Mouse (Mus musculus): Measurements from ENCODE around the gene Ifi203. TPM values are rescaled to one million over a fixed set of nuclear protein-coding genes. Genes with fewer than 3 reads are reported as not detected.
"Not testable (repeated sequence)": the region's sequence is repeated elsewhere in the genome, so short reads cannot be mapped to it uniquely, and the experiment has no call there.

The Ifi203 gene
- polyA plus RNA-seq, 1 experiment from 2014 or later, result 2.0 TPM

DNA sequence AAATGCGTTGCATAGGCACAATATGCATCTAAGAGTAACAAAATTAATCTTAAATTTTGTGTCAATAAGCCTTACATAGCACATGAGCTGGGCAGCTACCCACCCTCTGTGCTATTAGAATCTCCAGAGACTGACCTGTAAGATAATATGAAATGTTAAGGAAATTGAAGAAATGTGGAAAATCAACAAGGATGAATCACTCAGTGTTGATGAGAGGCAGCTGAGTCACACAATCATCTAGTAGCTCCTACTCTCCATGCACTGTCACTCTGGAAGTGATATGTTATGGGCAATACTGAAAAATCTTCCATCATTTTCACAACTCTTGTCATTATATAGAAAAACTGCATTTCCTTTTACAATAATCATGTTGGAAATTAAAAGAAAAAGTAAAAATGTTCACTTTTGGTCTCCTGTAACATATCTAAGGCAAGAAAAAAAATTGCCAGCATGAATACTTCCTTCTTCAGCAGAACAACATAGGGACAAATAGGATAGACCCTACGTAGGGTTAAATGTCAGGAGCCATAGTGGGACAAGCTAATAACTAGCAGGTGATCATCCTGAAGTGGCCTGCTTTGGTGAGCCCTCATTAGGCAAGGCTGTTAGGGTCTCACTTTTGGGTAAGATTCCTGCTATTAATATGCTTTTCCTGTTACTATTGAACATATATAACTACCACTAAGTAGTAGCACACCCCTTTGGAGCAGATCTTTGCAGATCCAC, 12.8 kb upstream of the Ifi203 start:
- Histone ChIP-seq H3K9ac (ENCODE audit: low read length) (no peak overlapping the region), H3K4me2 (replicated peaks; ENCODE audit: low read depth) (no peak overlapping the region), H3K4me3 (ENCODE audit: low read depth, low read length) (no peak overlapping the region), H3K9me3 (ENCODE audit: control insufficient read depth, low read length) (no peaks in the 10 kb centered on the region), H3K27ac (replicated peaks) (no peak overlapping the region), H3K27me3 (ENCODE audit: control insufficient read depth, insufficient read depth, low read length) (no peaks in the 10 kb centered on the region), H3K36me3 (ENCODE audit: control insufficient read depth, insufficient read depth, low read length) (no peaks in the 10 kb centered on the region), H3K4me1 (replicated peaks; ENCODE audit: control insufficient read depth, insufficient read depth) (no peaks in the 10 kb centered on the region)
- TF ChIP-seq EP300 (optimal IDR thresholded peaks at IDR 0.05) (no peak), CTCF (IDR thresholded peaks at IDR 0.05; ENCODE audit: low read depth) (no peak)
- WGBS, result 73% methylated on average over 2 of the region's 2 CpGs
- DNase-seq (ENCODE audit: low spot score) (no peak), ATAC-seq (ENCODE audit: low FRiP score, low TSS enrichment) (no peak)

DNA sequence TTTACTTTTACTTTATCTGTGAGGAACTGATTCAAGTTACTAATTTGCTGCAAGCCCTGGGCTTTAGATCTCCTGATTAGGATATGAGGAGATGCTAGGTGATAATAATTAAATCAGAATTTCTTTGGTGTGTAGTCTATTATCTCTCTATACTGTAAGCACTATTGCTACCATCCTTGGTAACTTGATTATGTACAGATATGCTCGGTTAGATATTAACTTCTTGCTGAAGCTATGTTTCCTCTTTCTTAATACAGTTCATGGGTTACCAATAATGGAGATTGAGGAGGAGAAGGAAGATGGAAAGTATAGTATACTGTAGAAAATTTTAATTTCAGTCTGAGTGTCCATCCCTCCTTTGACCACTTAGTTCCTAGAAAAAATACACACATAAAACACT, 11.1 kb upstream of the Ifi203 start:
- ATAC-seq (ENCODE audit: low FRiP score, low TSS enrichment) (no peak), DNase-seq (ENCODE audit: low spot score) (no peak)
- Histone ChIP-seq H3K4me3 (ENCODE audit: low read depth, low read length) (no peak overlapping the region), H3K4me2 (replicated peaks; ENCODE audit: low read depth) (no peak overlapping the region), H3K27me3 (ENCODE audit: control insufficient read depth, insufficient read depth, low read length) (no peaks in the 10 kb centered on the region), H3K9ac (ENCODE audit: low read length) (no peak overlapping the region), H3K27ac (replicated peaks) (no peak overlapping the region), H3K4me1 (replicated peaks; ENCODE audit: control insufficient read depth, insufficient read depth) (no peaks in the 10 kb centered on the region), H3K36me3 (ENCODE audit: control insufficient read depth, insufficient read depth, low read length) (no peaks in the 10 kb centered on the region), H3K9me3 (ENCODE audit: control insufficient read depth, low read length) (no peaks in the 10 kb centered on the region)
- 79% methylated on average over 1 of the region's 1 CpGs for WGBS
- TF ChIP-seq EP300 (optimal IDR thresholded peaks at IDR 0.05) (no peak), CTCF (IDR thresholded peaks at IDR 0.05; ENCODE audit: low read depth) (no peak)

DNA sequence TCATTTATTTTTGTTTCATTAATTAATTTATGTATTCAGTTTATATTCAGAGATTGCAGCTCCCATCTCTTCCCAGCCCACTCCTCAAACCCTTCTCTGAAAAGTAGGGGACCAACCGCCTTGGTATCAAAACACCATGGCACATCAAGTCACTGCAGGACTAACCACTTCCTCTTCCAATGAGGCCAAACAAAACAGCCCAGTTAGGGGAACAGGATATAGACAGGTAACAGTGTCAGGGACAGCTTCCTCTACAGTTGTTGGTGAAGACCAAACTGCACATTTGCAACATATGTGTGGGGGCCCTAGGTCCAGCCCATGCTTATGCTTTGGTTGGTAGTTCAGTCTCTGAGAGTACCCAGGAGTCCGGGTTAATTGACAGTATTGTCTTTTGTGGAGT, 6.6 kb upstream of the Ifi203 start:
- WGBS, result 84% methylated on average over 2 of the region's 2 CpGs
- not testable (repeated sequence) for H3K4me3 ChIP-seq (ENCODE audit: low read depth, low read length); H3K9me3 ChIP-seq (ENCODE audit: control insufficient read depth, low read length); ATAC-seq (ENCODE audit: low FRiP score, low TSS enrichment); H3K27ac ChIP-seq (replicated peaks); H3K4me1 ChIP-seq (replicated peaks; ENCODE audit: control insufficient read depth, insufficient read depth); DNase-seq (ENCODE audit: low spot score); H3K36me3 ChIP-seq (ENCODE audit: control insufficient read depth, insufficient read depth, low read length); H3K4me2 ChIP-seq (replicated peaks; ENCODE audit: low read depth); H3K9ac ChIP-seq (ENCODE audit: low read length); H3K27me3 ChIP-seq (ENCODE audit: control insufficient read depth, insufficient read depth, low read length)

DNA sequence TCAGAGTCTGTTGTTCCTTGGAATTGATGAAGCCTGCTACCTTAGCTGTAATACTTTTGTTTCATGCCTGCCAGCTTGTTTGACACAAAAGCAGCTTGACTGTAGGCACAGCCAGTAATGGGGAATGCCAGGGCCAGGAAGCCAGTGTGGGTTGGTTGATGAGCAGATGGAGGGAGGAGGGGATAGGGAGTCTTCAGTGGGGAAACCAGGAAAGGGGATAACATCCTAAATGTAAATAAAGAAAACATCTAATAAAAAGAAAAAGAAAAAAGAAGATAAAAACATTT, 251 bp upstream of the Ifi203 start:
- not testable (repeated sequence) for H3K4me3 ChIP-seq (ENCODE audit: low read depth, low read length); H3K27me3 ChIP-seq (ENCODE audit: control insufficient read depth, insufficient read depth, low read length); ATAC-seq (ENCODE audit: low FRiP score, low TSS enrichment); H3K9ac ChIP-seq (ENCODE audit: low read length); H3K4me2 ChIP-seq (replicated peaks; ENCODE audit: low read depth); H3K9me3 ChIP-seq (ENCODE audit: control insufficient read depth, low read length); H3K4me1 ChIP-seq (replicated peaks; ENCODE audit: control insufficient read depth, insufficient read depth); DNase-seq (ENCODE audit: low spot score); H3K27ac ChIP-seq (replicated peaks); H3K36me3 ChIP-seq (ENCODE audit: control insufficient read depth, insufficient read depth, low read length)

DNA sequence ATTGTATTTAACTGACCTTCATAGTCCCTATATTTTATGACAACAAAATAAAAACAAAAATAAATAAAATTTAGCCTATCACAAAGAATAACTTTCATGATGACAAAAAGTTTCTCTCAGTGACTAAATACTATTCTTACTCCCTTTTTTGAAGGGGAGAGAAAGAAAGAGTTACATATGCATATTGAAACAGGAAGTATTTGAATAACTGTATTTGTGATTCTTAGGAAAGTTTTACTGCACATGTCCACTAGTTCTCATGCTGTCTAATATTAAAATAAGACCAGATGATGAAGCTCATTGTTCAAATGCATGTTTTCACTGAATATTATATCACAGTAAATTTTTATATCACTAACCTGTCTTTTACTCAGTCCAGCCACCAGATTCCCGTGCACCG, 950 bp downstream of the Ifi203 start:
- not testable (repeated sequence) for H3K27me3 ChIP-seq (ENCODE audit: control insufficient read depth, insufficient read depth, low read length); H3K4me2 ChIP-seq (replicated peaks; ENCODE audit: low read depth); H3K27ac ChIP-seq (replicated peaks); DNase-seq (ENCODE audit: low spot score); H3K4me3 ChIP-seq (ENCODE audit: low read depth, low read length); H3K9ac ChIP-seq (ENCODE audit: low read length); H3K36me3 ChIP-seq (ENCODE audit: control insufficient read depth, insufficient read depth, low read length); H3K4me1 ChIP-seq (replicated peaks; ENCODE audit: control insufficient read depth, insufficient read depth); ATAC-seq (ENCODE audit: low FRiP score, low TSS enrichment); H3K9me3 ChIP-seq (ENCODE audit: control insufficient read depth, low read length)
- WGBS, result 75% methylated on average over 2 of the region's 2 CpGs

DNA sequence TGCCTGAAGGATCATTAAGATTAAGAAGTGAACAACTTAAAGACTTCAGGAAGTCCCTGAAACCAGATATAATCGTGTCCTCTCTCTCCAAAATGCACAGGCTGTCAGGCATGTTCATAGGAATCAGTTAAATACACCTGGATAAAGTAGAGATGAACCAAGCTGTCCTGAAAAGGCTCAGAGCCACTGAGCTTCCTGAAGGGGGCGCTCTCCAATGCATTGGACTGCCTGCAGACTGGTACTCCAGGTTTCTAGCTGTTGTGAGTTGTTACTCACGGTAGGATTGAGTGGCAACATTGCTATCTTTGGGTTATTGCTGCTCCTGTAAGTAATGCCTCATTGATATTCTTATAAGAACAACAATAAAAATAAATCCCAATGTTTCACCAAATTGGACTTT, 23.2 kb downstream of the Ifi203 start:
- not testable (repeated sequence) for H3K9ac ChIP-seq (ENCODE audit: low read length); H3K4me2 ChIP-seq (replicated peaks; ENCODE audit: low read depth); H3K36me3 ChIP-seq (ENCODE audit: control insufficient read depth, insufficient read depth, low read length); DNase-seq (ENCODE audit: low spot score); H3K4me3 ChIP-seq (ENCODE audit: low read depth, low read length); ATAC-seq (ENCODE audit: low FRiP score, low TSS enrichment); H3K9me3 ChIP-seq (ENCODE audit: control insufficient read depth, low read length); H3K27ac ChIP-seq (replicated peaks); H3K4me1 ChIP-seq (replicated peaks; ENCODE audit: control insufficient read depth, insufficient read depth); H3K27me3 ChIP-seq (ENCODE audit: control insufficient read depth, insufficient read depth, low read length)
- 80% methylated on average over 2 of the region's 3 CpGs for WGBS

Data from stomach, postnatal 0 days (tissue).